Mouse (Mus musculus): ENCODE data around the gene Ccnf. TPM values are rescaled to one million over a fixed set of nuclear protein-coding genes. Genes with fewer than 3 reads are reported as not detected.

Gene Ccnf
- 1 to 10 TPM; 5.1 to 8.0 (median 7.5) TPM for total RNA-seq (2022)

DNA sequence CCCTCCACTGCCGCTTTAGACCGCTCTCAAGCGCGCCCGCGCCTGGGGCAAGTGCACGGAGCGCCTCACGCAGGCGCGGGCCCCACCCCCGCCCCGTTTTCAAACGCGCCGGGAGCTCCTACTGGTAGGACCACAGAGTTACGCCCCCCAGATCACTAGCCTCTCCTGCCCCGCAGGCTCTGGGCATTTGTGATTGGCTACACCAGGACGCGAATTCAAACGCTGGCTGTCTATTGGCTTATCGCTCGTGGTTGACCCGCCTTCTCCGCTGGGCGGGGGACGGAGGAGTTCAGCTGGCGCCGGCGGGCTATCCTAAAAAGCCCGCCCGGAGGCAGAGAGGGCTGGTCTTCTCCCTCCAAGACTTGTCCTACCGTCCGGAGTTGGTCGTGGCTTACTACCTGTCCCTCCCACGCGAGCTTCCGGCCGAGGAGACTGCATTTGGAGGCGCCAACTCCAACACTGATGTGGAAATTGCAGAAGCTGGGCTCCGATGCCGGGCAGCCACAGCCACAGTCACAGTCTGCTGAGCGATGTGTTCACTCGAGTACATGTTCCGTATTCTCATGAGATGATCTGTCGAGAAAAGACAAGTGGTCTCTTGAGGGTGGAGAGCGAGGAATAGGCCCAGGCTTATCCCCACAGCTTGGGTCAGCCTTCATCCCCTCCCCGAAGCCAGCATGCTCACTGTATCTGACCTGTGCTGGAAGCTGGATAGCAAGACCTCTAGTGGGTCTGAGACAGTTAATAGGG, at the start of gene Ccnf:
Gene Ccnf, minus strand, starts transcription at position 165 of the 750 bp plus-strand sequence.
- peak; percentile 95 to 96 for DNase-seq (ENCODE audit: low spot score in 2 of 2)

DNA sequence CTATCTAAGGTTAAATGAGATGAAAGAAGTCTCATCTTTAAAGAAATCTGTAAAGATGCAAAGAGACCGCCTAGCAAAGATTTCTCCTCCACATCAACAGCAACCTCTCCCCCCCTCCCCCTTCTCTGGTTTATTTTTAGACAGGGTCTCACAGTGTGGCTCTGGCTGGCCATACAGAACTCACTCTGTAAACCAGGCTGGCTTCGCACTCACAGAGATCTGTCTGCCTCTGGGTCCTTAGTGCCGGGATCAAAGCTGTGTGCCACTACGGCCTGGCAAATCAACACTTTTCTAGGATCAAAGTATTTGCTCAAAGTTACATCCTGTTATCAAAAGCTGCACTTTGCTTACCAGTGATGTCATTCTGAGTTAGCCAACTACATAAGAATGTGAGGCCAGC, 49.4 kb upstream of the Ccnf start:
- DNase-seq (ENCODE audit: low spot score in 2 of 2): no peak

DNA sequence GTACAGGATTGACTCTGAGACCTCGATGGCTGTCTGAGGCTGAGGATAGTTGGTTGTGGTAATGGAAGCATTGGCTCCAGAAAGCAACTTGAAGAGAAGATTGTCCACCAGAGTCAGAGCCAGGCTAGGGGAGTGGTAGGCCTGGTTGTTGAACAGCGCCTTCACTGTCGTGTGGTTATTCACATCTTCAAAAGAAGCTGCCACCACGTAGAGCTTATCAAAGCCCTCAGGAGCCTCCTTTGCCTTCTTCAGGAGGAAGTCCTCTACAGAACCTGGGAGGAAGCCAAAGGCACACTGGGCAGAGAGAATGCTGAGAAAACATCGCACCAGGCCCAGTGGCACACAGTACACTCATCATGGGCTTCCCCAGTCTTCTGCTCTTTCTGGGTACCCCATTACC, 38.1 kb upstream of the Ccnf start:
- no peak for DNase-seq (ENCODE audit: low spot score in 2 of 2)

DNA sequence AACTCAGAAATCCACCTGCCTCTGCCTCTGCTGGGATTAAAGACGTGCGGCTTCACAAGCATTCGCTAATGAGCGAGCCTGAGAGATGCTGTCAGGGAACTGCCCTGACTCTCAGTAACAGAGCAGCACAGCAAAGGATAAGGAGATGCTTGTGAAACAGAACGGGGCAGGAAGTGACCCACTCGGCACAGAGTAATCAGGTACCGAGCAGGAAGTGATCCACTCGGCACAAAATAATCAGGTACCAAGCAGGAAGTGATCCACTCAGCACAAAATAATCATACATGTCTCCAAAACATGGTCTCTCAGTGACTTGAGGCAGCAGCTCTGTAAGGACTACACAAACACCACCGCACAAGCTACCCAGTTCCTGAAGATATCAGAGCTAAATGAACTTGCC, 37.2 kb upstream of the Ccnf start:
- DNase-seq (ENCODE audit: low spot score in 2 of 2): no peak

DNA sequence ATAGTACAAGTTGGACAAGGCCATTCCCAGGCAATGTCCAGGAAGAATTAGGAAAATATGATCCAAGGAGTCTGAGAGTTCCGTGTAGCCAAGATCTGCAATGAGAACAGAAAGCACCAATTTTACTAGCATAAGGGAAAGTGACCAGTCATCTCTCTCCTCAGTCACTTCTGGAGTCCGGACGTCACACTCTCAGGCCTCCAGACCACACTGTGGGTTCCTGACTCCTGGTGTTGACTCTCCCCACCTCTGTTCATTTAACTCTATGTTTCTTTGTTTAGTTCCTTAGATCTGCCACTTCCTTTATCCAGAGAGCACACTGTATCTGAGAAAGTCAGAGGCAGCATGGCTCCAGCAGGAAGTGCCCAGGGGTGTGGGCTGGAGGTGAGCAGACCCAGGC, 34.4 kb upstream of the Ccnf start:
- no peak for DNase-seq (ENCODE audit: low spot score in 2 of 2)

DNA sequence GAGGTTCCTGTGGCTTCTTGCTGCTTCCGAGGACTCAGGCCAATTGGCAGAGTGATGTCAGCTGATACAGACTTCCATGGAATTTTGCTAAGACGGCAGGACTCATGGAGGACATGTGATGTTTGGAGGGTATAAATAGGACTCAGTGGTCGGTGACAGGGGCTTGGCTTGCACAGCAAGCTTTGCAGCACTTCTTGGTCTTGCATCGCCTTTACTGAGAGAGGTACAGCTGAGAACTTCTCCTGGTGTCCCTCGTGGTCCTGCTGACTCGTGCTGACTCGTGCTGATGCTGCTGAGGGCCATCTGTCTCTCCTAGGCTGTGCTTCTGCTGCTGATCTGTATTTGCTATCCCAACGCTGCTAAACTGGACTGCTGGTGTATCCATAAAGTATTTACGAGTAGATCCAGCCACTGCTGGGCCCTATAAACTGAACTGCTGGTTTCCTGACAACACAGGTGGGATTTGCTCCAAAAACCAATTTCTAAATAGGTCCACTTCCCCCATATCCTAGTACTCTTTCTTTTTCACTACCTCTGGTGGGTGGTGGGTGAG, 32.1 kb upstream of the Ccnf start:
- no peak for DNase-seq (ENCODE audit: low spot score in 2 of 2)

DNA sequence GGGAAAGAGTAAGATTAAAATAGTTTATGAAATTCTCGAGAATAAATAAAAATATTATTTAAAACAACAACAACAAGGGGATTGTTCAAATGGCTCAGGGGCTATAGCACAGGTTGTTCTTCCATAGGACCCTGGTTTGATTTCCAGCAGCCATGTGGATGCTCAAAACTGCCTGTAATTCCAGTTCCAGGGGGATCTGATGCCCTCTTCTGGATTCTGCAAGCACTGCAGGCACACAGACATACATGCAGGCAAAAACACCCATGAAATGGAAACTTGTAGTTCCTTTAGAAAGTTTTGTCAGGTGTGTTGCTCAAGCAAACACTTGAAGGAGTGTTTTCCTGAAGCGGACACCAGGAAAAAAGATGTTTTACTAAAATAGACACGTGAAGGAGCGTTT, 31.4 kb upstream of the Ccnf start:
- DNase-seq (ENCODE audit: low spot score in 2 of 2): no peak

DNA sequence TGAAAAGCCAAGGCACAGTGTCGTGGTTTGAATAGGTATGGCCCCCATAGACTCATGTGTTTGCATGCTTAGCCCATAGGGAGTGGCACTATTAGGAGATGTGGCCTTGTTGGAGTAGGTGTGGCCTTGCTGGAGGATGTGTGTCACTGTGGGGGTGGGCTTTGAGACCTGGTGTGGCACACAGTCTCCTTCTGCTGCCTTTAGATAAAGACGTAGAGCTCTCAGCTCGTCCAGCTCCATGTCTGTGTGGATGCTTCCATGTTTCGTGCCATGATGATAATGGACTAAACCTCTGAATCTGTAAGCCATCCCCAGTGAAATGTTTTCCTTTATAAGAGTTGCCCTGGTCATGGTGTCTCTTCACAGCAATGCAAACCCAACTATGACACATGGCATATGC, 28.6 kb upstream of the Ccnf start:
- DNase-seq (ENCODE audit: low spot score in 2 of 2): no peak

DNA sequence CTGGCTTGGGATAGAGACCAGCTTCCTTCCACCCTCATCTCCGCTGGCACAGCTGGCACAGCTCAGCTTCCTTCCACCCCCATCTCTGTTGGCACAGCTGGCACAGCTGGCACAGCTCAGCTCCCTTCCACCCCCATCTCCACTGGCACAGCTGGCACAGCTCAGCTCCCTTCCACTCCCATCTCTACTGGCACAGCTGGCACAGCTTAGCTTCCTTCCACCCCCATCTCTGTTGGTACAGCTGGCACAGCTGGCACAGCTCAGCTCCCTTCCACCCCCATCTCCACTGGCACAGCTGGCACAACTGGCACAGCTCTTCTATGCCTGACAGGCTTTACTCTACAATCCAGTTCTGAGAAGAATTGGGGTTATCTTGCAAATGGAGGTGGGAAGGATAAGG, 15.8 kb upstream of the Ccnf start:
- no peak for DNase-seq (ENCODE audit: low spot score in 2 of 2)

DNA sequence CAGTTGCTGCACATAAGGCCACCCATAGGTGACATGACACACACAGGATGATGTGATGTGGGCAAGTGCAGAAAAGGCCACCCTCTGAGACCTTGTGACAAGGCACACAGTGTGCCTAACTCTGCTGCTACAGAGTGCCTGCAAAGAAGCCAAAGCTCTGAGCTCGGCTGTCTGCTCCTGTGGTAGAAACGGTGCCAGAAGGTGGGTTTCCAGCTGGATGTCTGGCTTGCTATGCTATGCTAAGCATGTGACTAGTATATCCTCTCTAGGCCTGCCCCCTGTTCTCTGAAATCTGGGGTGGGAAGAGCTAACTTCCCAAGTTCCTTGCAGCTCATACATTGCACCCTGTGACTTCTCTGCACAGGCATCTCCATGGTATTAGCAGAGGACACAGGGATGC, 13.5 kb upstream of the Ccnf start:
- no peak for DNase-seq (ENCODE audit: low spot score in 2 of 2)

DNA sequence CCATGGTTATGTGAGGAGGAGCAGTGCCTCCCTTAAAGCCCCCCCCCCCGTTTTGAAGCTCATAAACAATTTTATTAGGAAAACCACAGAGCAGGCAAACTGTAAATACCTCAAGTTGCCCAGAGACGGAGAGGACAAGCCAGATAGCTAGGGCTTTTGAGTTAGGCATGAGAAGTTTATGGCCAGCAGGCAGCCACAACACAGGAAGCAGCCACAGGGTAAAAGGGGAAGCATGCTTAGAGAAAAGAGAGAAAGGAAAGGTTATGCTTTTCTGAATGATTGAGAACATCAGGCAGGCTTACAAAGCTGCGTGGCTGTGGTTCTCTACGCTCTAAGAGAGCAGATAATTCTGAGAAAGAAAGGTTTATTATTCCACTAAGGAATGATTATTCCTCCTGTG, 9.2 kb upstream of the Ccnf start:
- no peak for DNase-seq (ENCODE audit: low spot score in 2 of 2)

DNA sequence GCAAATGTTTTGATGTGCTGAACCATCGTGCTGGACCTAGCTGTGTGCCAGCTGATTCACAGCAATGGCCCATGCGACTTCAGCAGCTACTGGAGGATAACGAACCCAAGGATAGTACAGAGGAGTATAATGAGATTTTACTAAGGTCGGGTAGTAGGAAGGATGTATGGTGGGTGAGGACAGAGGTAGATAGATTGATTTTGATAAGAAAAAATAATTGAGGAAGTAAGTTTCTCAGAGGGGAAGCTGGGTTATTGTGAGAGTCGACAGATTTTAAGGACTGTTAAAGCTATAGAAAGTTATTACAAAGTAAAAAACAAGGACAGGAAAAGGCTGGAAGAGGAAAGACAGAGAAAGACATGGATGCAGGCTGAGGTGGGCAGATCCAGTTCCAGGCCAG, 8.4 kb upstream of the Ccnf start:
- DNase-seq (ENCODE audit: low spot score in 2 of 2): no peak

DNA sequence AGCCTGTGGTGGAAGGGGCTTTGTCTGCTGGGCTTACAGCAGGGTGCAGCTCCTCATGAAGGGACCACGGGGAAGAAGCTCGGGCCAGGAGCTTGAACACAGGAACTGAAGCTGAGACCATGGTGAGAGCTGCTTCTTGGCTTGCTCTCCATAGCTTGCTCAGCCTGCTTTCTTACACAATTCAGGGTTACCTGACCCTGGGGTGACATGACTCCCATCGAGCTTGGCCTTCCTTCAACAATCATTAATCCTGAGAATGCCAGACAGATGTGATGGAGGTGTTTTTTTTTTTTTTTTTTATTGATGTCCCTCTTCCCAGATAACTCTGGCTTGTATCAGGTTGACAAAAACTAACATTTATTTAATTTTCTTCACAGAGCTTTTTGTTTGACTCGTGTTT, 7.7 kb upstream of the Ccnf start:
- DNase-seq (ENCODE audit: low spot score in 2 of 2): no peak

DNA sequence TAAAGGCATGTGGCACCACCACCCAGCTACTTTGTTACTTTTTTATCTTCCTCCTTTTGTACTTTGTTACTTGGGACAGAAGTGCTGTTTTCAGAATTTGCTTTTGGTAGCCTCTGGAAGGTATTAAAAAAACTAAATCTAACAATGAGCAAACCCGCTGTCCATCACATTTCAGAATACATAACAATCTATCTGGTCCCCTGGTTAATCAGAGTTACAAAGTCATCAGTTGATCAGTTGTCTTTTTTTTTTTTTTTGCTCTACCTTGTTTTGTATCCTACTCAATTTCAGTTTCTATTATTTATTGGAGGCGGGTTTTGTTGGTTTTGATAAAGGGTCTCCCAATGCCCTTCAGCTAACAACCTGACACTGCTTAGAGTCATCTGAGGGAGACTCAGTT, 1.0 kb upstream of the Ccnf start:
- DNase-seq (ENCODE audit: low spot score in 2 of 2): no peak

DNA sequence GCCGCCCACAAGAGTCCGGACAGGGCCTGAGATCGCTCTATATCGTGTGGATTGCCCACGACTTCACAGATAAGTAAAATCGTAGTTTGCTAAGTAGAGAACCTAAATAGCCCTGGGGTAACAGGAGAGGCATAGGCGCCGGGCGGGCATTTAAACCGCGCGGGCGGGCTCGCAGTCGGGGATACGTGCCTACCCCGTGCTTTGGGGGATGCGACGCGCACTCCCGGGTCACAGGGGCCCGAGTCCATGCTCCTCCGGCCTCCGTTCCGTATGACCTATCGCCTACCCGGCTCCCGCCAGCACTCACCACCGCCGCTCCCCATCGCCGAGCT, 330 bp downstream of the Ccnf start:
- no peak for DNase-seq (ENCODE audit: low spot score in 2 of 2)

DNA sequence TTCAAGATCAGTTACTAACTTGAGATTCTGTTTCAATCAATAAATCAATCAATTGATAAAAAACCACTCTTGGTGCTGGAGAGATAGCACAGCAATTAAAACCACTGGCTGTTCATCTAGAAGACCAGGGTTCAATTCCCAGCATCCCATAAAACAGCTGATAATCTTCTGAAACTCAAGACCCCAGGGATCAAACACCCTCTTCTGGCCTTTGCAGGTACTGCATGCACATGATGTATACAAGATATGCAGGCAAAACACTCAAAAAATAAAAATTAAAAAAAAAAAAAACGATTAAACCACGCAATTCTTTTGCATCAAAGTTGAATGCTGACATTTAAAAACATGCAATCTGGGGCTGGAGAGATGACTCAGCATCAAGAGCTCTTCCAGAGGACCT, 2.6 kb downstream of the Ccnf start:
- no peak for DNase-seq (ENCODE audit: low spot score in 2 of 2)

DNA sequence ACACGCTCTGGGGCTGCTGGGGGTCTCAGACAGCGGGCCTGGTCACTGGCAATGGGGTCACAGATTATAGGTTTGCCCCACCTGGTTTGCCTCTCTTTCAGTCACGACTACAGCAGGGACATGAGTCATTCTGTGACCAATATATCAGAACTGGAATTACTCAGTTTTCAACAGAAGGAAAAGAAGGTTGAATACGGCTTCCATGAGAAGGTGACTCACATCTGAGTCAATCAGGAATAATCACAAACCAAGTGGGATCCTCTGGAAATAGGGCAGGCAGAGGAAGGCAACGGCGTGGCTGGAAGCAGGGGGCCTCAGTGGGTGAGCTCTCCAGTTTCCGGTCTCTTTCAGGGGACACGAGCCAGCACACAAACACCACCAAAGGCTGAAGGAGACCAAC, 7.2 kb downstream of the Ccnf start:
- DNase-seq (ENCODE audit: low spot score in 2 of 2): no peak

DNA sequence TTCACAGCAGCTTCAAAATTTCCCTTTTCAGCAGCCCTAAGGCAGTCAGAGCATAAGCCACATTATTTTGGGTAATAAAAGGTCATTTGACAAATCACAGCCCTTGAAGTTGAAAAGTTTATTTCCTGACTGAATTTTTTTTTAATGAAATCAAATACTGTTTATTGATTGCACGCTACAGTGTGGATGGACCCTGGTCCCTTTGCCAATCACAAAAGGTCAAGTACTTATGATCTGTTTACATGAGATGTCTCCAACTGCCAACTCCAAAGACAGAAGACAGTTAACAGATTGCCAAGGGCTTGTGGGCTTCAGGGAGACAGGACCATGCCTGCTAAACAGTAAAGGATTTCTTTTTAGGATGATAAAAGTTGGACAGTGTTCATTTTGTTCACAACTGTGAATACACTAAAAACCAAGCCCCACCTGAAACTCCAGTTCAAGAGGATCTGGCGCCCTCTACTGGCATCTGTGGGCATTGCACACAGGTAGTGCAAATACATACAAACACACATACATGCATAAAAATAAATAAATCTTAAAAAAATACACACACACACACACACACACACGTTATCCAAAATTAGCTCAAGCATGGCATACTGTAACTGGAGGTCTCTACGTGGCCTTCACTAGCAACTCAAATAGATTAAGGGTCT, 7.8 kb downstream of the Ccnf start:
- DNase-seq (ENCODE audit: low spot score in 2 of 2): no peak

DNA sequence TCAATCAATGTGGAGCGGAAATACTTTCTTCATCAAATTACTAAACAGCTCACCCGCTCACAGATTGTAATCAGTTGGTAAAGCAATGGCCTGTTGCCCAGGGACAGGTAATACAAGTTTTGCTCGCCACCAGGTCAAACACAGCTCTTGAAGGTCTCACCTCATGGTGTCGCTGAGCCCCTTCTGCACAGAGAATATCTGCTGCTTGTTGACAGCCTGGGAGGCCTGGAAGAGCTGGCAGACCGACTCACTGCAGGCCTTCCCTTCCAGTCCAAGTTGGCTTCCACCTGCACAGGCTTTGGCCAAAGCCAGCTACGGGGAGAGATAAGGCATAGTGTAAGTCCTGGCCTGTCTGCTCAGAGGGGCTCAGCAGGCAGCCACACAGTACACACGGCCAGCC, 14.4 kb downstream of the Ccnf start:
- no peak for DNase-seq (ENCODE audit: low spot score in 2 of 2)

DNA sequence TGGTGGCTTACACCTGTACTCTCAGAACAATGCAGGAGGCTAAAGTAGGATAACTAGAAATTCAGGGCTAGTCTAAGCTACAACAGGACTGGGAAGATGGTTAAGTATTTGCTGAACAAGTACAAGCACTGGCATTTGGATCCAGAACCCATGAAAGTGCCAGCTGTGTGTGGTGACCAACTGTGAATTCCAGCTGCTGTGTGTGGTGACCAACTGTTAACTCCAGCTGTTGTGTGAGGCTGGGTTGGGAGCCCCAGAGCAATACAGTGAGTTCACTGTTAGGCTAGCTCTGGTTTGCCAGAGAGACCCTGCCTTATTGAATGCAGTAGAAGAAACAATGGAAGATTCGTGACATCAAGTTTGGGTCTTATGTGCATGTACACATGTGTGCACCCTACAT, 14.8 kb downstream of the Ccnf start:
- DNase-seq (ENCODE audit: low spot score in 2 of 2): no peak

DNA sequence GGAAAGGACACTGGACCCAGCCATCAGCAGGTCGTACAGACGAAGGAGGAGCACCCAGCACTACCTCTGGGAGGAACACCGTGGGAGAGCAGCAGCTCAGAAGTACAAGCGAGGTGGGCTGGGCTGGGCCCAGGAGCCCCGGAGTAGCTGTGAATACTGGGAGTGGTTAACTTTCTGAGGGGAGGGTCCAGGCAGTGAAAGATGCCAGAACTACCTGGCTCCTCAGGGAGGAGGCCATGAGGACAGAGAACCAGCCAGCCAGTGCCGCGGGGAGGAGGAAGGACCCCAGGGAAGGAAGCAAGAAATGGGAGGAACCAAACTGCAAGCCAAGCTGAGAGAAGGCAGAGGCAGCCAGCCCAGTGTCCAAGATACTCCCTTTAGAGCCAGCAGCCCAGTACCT, 23.3 kb downstream of the Ccnf start:
- DNase-seq (ENCODE audit: low spot score in 2 of 2): no peak

DNA sequence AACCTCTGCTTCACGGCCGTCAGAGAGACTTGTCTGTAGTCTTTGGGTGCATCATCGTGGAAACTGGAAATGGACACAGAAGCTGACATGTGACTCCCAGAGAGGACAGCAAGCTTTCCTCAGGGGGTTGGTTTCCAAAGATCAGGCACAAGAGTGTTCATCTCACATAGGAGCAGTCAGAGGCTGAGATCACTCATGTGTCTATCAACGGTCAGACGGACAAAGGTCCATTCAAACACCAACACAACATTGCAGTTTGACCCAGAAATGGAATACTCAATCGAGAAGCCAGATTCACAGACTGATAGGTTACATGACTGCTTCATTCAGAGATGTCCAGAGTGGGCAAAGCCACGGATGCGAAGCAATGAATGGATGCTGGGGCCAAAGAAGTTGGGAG, 24.6 kb downstream of the Ccnf start:
- no peak for DNase-seq (ENCODE audit: low spot score in 2 of 2)

DNA sequence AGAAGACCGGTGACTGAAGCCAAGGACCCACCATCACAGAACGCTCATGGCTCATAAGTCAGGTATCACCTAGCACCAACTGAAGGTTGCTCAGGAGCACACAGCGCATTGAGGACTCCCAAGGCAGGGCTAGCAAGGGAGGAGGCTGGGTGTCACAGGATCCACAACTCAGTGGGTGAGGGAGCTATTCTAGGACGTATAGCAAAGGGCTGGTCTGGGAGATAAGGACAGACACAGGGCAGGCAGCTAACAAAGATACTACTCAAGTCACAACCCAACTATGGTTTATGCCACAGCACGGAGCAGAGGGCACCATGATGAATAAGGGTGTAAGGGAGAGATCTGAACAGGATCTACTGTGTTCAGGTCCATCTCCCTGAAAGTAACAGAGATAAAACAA, 25.4 kb downstream of the Ccnf start:
- no peak for DNase-seq (ENCODE audit: low spot score in 2 of 2)

Measured in layer of hippocampus, adult 8-10 months (tissue).